Mouse (Mus musculus) intestine, embryonic 16.5 days (tissue): ENCODE data around the gene Map3k3. TPM values are rescaled to one million over a fixed set of nuclear protein-coding genes. Genes with fewer than 3 reads are reported as not detected.
"Not testable (repeated sequence)": the region's sequence is repeated elsewhere in the genome, so short reads cannot be mapped to it uniquely, and the experiment has no call there.

ENCODE experiments used
- ATAC-seq: fragments of 200-750 bp; cut with Nextera tagmentation; 2 replicates; pipeline ENCODE4 v1.8.0; 2017; ENCODE audit warnings: moderate TSS enrichment, moderate library complexity
- H3K27ac ChIP-seq: fragments of 300-500 bp; sonication (generic); 2 replicates; pipeline ENCODE4 v1.5.1; 2014; ENCODE audit warnings: mild to moderate bottlenecking, low read length
- H3K27me3 ChIP-seq: fragments of 300-500 bp; sonication (generic); replicated peaks from 2 replicates; pipeline ENCODE4 v1.6.1; 2014; ENCODE audit warnings: low read length, control low read depth, mixed read lengths; ENCODE audit not compliant: control insufficient read depth, insufficient read depth
- H3K36me3 ChIP-seq: fragments of 300-500 bp; sonication (generic); 2 replicates; pipeline ENCODE4 v1.6.1; 2014; ENCODE audit warnings: low read length, control low read depth; ENCODE audit not compliant: control insufficient read depth, insufficient read depth
- H3K4me1 ChIP-seq: fragments of 300-500 bp; sonication (generic); 2 replicates; pipeline ENCODE4 v1.6.1; 2014; ENCODE audit warnings: low read length, control low read depth, mixed read lengths; ENCODE audit not compliant: control insufficient read depth, insufficient read depth
- H3K4me2 ChIP-seq: fragments of 300-500 bp; sonication (generic); 2 replicates; pipeline ENCODE4 v1.6.1; 2014; ENCODE audit warnings: low read depth, low read length, control low read depth
- H3K4me3 ChIP-seq: fragments of 300-500 bp; sonication (generic); 2 replicates; pipeline ENCODE4 v1.5.1; 2014; ENCODE audit warnings: mild to moderate bottlenecking, low read length
- H3K9ac ChIP-seq: fragments of 300-500 bp; sonication (generic); 2 replicates; pipeline ENCODE4 v1.6.1; 2014; ENCODE audit warnings: low read depth, low read length
- H3K9me3 ChIP-seq: fragments of 300-500 bp; sonication (generic); 2 replicates; pipeline ENCODE4 v1.6.1; 2016; ENCODE audit warnings: low read length, control low read depth; ENCODE audit not compliant: control insufficient read depth
- WGBS: fragments of 180-500 bp; shearing (Covaris S2); extraction: QIAGEN DNeasy Blood & Tissue Kit; methylation state at CpG from one replicate; pipeline ENCODE4 v1.1.7; 2014; 5-methylcytosine and 5-hydroxymethylcytosine counted together
- polyA plus RNA-seq: library from polyadenylated mRNA; unstranded; fragments of >200 nt; fragmentation: Nextera tagmentation; extraction: Ambion mirVana; gene quantifications from 2 replicates; pipeline ENCODE4 v1.2.1, GENCODE M21; 2015

The Map3k3 gene
- polyA plus RNA-seq, 1 experiment from 2014 or later = 6.1 TPM

GRCm38 (mm10) chr11:106193371-106194154, 109.2 kb downstream of the Map3k3 start:
- Histone ChIP-seq H3K36me3 (0 out of 2 replicates have a peak, but pooled peaks cover 3% of the 10 kb centered on the region), H3K4me2 (peak overlapping the region; percentile 72), H3K27me3 (no peaks in the 10 kb centered on the region), H3K4me1 (peaks cover 8% of the 10 kb centered on the region), H3K27ac (peak overlapping the region; percentile 85), H3K9ac (peak overlapping the region; percentile 79), H3K4me3 (peak overlapping the region; percentile 86), H3K9me3 (no peaks in the 10 kb centered on the region)
- WGBS = under 1% methylated on average over 40 of the region's 44 CpGs
- peak; percentile 98 for ATAC-seq

DNA sequence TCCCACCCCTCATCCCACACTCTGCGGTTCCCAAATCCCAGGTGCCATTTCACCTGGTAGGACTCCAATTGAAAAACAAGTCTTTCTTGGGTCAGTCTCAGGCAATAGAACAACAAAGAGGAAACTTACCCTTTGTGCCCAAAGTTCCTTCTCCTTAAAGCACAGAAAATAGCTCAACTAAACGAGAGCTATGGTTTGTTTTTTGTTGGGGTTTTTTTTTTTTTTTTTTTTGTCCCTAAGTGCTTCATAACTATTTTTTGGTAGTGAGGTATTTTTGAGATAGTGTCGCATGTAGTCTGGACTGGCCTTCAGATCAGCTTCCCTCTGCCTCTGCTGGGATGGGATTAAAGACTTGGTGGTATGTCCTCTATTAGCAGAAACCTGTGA, 109.7 kb downstream of the Map3k3 start:
- ATAC-seq = no peak
- Histone ChIP-seq H3K27me3 (no peaks in the 10 kb centered on the region), H3K9me3 (no peaks in the 10 kb centered on the region), H3K4me3 (peak overlapping the region; percentile 60), H3K27ac (peak overlapping the region; percentile 78), H3K4me1 (peaks cover 8% of the 10 kb centered on the region), H3K4me2 (peak overlapping the region; percentile 59), H3K9ac (peak overlapping the region; percentile 70), H3K36me3 (0 out of 2 replicates have a peak, but pooled peaks cover 3% of the 10 kb centered on the region)
- WGBS = 31% methylated on average over 3 of the region's 3 CpGs

GRCm38 (mm10) chr11:106194891-106195290, 110.5 kb downstream of the Map3k3 start:
- Histone ChIP-seq H3K36me3 (0 out of 2 replicates have a peak, but pooled peaks cover 3% of the 10 kb centered on the region), H3K4me3 (no peak overlapping the region), H3K9ac (no peak overlapping the region), H3K27me3 (no peaks in the 10 kb centered on the region), H3K4me2 (no peak overlapping the region), H3K9me3 (no peaks in the 10 kb centered on the region), H3K4me1 (peaks cover 8% of the 10 kb centered on the region), H3K27ac (no peak overlapping the region)
- 91% methylated on average over 7 of the region's 7 CpGs for WGBS
- no peak for ATAC-seq

DNA sequence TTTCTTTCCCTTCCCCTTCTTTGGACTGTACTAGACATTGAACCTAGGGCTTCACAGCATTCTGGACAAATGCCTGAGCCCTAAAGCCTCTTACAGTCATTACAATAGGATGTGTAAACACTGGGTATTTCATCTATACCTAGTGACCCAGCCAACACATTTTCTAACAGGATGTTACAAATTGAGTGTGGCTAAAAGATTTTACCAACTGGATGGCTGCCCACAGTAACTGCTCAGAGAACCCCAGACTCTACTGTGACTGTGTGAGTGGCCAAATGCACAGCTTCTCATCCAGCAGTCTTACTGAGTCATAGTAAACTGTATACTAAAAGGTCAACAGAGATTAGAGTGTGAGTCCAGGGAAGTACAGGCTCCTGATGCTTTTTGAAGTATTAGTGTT, 110.9 kb downstream of the Map3k3 start:
- ATAC-seq = no peak
- no peak overlapping the region for H3K4me3 ChIP-seq
- no peaks in the 10 kb centered on the region for H3K9me3 ChIP-seq
- no peak overlapping the region for H3K27ac ChIP-seq
- H3K27me3 ChIP-seq = no peaks in the 10 kb centered on the region
- H3K4me2 ChIP-seq = no peak overlapping the region
- H3K9ac ChIP-seq = no peak overlapping the region
- peaks cover 8% of the 10 kb centered on the region for H3K4me1 ChIP-seq
- H3K36me3 ChIP-seq = 0 out of 2 replicates have a peak, but pooled peaks cover 3% of the 10 kb centered on the region

GRCm38 (mm10) chr11:106198277-106198676, 113.9 kb downstream of the Map3k3 start:
- no peaks in the 10 kb centered on the region; the same call in 1 of the 2 replicates for H3K4me1 ChIP-seq
- no peak for ATAC-seq
- no peaks in the 10 kb centered on the region for H3K9me3 ChIP-seq
- H3K27ac ChIP-seq = no peak overlapping the region
- no peak overlapping the region for H3K4me3 ChIP-seq
- H3K9ac ChIP-seq = no peak overlapping the region
- no peak overlapping the region for H3K4me2 ChIP-seq
- WGBS = 80% methylated on average over 4 of the region's 4 CpGs
- H3K27me3 ChIP-seq = no peaks in the 10 kb centered on the region
- H3K36me3 ChIP-seq = peaks cover 7% of the 10 kb centered on the region

GRCm38 (mm10) chr11:106199997-106200396, 115.6 kb downstream of the Map3k3 start:
- not testable (repeated sequence) for ATAC-seq, H3K9me3 ChIP-seq, H3K36me3 ChIP-seq, H3K9ac ChIP-seq, H3K4me1 ChIP-seq, H3K4me2 ChIP-seq, H3K4me3 ChIP-seq, H3K27me3 ChIP-seq, H3K27ac ChIP-seq
- 92% methylated on average over 7 of the region's 7 CpGs for WGBS

DNA sequence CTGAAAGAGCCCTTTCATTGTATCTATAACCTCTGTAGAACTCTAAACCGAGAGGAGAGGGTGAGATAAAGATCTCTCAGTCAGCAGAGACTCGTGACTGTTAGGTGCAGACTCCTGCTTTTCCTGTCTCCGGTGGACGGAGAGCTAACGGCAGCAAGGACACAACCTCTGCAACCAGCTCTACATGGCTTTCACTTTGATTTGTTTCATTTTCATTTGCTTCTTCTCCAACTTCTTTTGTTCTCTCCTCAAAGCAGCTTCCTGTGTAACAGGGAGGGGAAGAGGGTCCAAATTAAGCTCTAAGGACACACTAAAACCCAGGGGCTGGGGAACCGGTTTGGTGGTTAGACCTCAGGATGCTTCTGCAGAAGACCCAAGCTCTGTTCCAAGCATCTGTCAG, 116.3 kb downstream of the Map3k3 start:
- Histone ChIP-seq H3K36me3 (peaks cover 9% of the 10 kb centered on the region), H3K9me3 (no peaks in the 10 kb centered on the region), H3K27ac (no peak overlapping the region), H3K9ac (no peak overlapping the region), H3K4me3 (no peak overlapping the region), H3K27me3 (no peaks in the 10 kb centered on the region), H3K4me2 (no peak overlapping the region), H3K4me1 (no peaks in the 10 kb centered on the region)
- ATAC-seq = no peak
- 71% methylated on average over 6 of the region's 6 CpGs for WGBS

DNA sequence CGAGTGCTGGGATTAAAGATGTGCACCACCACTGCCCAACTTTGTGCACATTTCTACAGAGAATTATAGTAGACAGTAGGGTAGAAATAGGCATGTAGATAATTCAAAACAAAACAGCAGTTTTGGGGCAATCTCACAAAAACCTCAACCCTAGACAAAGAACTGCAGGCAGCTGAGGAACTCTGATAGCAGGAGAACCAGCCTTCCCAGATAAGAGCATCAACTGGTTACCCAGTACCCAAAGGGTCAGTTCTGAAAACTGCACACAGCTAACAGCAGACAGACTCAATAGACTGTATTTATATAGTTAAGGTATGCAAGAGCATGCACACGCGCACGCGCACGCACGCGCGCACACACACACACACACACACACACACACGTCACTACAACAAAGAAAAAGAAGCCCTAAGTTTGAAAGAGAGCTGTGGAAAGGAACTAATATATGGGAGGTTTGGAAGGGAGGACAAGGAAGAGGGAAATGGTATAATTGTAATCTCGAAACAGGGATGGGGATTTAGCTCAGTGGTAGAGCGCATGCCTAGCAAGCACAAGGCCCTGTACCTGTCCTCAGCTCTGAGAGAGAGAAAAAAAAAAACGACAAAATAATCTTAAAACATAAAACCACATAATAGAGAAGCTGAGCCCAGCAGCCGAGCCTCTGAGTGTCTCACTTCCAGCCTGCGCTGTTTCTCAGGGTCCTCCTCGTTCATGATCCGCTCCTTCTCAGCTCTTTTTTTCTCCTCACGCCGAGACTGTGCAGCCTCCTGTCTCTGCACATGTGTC, 117.1 kb downstream of the Map3k3 start:
- H3K9ac ChIP-seq = no peak overlapping the region
- 94% methylated on average over 19 of the region's 19 CpGs for WGBS
- H3K4me2 ChIP-seq = no peak overlapping the region
- H3K36me3 ChIP-seq = peaks cover 10% of the 10 kb centered on the region
- no peaks in the 10 kb centered on the region for H3K27me3 ChIP-seq
- ATAC-seq = no peak
- no peaks in the 10 kb centered on the region for H3K4me1 ChIP-seq
- H3K27ac ChIP-seq = no peak overlapping the region
- no peak overlapping the region for H3K4me3 ChIP-seq
- H3K9me3 ChIP-seq = no peaks in the 10 kb centered on the region

DNA sequence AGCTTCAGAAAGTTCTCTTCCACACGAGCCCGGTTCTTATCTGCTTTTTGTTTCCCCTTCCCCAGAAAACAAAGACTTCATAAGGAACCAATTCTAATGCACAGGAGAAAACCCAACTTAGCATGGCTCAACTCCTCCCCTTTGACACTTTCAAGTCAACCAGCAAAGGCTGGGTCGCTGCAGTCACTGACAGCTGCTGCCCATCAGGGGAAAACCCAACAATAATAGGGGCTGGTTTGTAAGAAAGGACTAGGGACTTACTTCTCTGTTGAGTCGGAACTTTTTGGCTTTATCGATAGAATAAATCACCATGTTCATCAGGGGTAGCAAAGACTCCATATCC, 117.7 kb downstream of the Map3k3 start, which contains the start of gene Strada:
Gene Strada, minus strand, starts transcription at position 46 of the 343 bp plus-strand sequence.
- no peak within 1 kb of the TSS for H3K27ac ChIP-seq
- no peak within 1 kb of the TSS for H3K4me3 ChIP-seq
- ATAC-seq = no peak
- H3K4me2 ChIP-seq = no peak within 1 kb of the TSS
- H3K27me3 ChIP-seq = no peaks in the 10 kb centered on the region
- H3K9me3 ChIP-seq = no peaks in the 10 kb centered on the region
- H3K36me3 ChIP-seq = peaks cover 13% of the 10 kb centered on the region
- WGBS = 84% methylated on average over 5 of the region's 5 CpGs
- H3K9ac ChIP-seq = no peak within 1 kb of the TSS
- no peaks in the 10 kb centered on the region for H3K4me1 ChIP-seq
